Mouse (Mus musculus) right cerebral cortex, adult 2 months (tissue): ENCODE data around the gene Vkorc1.
A peak's percentile ranks its signal among the peaks of the same experiment; 100 is the strongest.
"Not testable (repeated sequence)": the region's sequence is repeated elsewhere in the genome, so short reads cannot be mapped to it uniquely, and the experiment has no call there.

Experiments used
- DNase-seq, 2 experiments: peaks; one replicate each; pipeline ENCODE4 v3.0.0; 2021 to 2022; ENCODE audit warnings: low spot score in 2 of 2

The Vkorc1 gene

DNA sequence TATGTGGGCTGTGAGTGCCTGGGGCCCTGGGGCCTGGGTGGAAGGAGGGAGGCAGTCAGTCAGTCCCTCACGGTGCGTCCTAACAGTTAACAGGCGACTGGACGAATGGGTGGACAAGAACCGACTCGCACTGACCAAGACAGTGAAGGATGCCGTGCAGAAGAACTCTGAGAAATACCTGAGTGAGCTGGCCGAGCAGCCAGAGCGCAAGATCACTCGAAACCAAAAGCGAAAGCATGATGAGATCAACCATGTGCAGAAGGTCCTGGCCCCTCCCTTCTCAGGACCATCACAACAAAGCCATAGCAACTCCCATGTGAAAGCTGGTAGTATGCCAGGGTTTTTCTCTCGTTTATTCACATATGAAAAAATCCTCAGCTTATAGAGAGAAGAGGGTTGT is 19.9 kb upstream of the Vkorc1 start:
- no peak for DNase-seq

DNA sequence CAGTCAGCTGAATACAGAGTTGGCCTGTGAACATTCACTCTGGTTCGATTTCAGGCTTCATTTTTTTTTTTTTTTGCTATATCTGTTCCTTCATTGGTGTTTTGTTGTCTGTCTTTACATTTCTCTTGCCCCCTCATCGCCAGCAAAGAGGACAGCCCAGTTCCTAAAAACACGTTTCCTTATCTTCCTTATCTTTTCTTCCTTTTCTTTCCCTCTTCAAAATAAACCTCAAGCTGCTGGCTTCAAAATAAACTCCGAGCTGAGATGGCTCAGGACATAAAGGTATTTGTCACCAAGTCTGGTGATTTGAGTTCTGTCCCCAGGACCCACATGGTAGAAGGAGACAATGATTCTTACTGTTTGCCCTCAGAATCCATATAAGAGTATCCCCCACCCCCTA is 17.5 kb upstream of the Vkorc1 start:
- DNase-seq = no peak

DNA sequence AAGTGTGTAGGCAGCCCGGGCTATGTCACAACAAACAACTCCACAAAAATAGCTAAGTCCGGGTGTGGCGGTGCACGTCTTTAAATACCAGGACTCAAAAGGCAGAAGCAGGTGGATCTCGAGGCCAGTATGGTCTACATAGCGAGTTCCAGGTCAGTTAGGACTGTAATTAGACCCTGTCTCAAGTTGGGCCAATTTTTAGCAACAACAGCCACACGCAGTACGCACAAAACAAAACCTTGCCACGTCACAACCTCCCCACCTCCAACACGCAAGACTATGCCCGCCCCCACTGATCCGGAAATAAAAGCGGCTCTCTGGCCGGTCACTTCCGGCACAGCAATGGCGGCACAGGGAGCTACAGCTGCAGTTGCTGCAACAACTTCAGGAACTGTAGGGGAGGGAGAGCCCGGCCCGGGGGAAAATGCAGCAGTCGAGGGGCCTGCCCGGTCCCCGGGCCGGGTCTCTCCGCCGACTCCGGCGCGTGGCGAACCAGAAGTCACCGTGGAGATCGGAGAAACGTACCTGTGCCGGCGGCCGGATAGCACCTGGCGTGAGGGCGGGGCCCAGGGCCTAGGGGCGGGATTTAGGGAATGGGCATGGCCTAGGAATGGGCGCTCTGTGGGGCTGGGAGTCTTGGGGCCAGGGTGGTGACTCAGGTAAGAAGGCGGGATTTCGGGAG is 16.9 kb upstream of the Vkorc1 start, which contains the start of gene Kat8:
Gene Kat8, plus strand, starts transcription at position 327 of the 682 bp plus-strand sequence.
- DNase-seq = peak; percentile 85 to 90

DNA sequence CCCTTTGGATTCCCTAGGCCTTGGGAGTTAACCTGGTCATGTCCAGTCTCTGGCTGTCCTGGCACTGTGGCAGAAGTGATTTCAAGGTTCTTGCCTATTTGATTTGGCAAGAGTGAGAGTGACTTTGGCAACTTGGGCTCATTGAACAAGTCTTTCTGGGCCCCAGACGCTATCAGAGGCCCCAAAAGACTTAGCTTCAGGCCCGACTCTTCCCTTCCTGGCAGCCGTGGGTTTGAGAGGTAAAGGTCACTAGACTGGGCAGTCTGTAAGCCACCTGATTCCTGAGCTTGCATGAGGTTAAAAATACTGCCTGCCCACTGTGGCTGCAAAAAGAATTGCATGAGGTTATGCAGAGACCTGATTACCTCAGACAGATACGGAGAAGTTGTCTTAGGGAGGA is 13.2 kb upstream of the Vkorc1 start:
- no peak for DNase-seq

DNA sequence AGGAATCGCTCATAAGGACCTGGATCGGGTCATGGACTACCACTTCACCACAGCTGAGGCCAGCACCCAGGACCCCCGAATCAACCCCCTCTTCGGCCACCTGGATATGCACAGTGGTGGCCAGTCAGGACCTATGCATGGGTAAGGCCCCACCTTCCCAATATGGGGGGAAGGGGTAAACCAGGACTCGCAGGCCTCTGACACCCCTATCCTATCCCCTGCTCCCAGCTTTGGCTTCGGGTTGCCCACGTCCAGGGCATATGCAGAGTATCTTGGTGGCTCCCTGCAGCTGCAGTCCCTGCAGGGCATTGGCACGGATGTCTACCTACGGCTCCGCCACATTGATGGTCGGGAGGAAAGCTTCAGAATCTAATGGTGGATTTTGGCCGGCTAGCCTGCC is 12.5 kb upstream of the Vkorc1 start:
- DNase-seq = no peak

DNA sequence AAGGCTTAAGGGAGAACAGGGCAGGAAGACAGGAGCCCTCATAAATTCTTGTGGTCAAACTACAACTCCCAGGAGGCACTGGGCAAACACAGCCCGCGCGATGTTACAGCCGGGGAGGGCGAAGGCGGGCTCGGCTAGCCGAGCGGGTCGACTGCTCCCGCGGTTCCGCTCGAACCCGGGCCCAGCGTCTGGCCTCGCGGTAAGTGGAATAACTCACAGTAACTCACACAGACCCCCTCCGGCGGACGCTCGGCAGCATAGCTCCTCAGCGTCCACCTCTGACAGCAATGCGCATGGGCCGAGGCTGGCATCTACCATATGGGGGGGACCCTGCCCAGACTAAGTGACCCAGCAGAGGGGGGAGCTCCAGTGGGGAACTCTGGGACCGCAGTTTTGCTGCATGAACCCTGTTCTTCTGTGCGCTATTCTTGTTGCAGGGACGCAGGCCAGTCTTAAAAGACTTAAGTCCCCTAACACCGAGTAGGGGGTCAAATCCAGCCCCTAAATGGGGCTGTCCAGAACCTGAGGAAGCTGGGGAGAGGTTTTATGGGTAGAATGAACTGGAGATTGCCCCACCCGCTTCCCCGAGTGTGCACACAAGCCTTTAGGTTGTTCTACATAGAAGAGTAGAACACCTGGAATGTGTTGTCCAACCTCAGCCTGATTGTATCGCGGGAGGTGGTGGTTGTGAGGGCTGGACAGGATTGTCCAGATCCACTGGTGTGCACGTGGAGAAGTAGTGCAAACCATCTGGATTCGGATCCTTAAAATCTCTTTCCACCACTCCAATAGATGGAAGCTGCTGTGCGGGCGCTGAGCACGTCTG is 8.8 kb upstream of the Vkorc1 start, which contains the start of gene Bckdk:
Gene Bckdk, plus strand, starts transcription at position 112 of the 826 bp plus-strand sequence.
- DNase-seq = peak; percentile 72 to 85

DNA sequence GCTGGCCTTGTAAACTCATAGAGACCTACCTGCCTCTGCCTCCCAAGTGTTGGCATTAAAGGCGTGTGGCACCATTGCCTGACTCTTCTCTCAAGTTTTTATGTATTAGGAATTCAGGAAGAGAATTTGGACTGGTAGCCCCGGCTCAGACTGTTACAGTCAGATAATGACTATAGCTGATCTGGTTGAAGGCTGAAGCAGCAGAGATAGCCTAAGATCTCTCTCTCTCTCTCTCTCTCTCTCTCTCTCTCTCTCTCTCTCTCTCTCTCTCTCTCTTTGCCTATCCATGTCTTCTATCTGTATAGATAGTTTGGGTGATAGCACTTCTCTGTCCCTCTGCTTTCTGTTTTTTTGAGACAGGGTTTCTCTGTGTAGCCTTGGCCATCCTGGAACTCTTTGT is 6.4 kb upstream of the Vkorc1 start:
- no peak for DNase-seq

DNA sequence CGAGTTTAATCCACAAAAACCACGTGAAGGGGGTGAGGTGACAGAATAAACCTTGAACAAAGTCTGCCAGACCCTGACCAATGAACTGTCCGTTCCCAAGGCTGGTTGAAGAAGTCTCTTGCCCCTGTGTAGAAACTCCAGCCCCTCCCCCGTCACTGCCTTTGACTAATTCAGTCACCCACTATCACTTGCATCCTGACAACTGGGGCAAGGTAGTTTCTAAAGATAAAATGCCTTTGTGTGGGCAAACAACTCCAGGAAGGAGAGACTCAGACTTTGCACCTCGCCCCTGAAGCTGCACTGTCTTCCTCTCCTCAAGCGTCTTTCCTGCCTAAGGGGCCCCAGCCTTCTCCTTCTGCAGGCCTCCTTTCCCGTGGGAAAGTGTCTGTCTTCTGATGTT is 4.6 kb upstream of the Vkorc1 start:
- DNase-seq = no peak

DNA sequence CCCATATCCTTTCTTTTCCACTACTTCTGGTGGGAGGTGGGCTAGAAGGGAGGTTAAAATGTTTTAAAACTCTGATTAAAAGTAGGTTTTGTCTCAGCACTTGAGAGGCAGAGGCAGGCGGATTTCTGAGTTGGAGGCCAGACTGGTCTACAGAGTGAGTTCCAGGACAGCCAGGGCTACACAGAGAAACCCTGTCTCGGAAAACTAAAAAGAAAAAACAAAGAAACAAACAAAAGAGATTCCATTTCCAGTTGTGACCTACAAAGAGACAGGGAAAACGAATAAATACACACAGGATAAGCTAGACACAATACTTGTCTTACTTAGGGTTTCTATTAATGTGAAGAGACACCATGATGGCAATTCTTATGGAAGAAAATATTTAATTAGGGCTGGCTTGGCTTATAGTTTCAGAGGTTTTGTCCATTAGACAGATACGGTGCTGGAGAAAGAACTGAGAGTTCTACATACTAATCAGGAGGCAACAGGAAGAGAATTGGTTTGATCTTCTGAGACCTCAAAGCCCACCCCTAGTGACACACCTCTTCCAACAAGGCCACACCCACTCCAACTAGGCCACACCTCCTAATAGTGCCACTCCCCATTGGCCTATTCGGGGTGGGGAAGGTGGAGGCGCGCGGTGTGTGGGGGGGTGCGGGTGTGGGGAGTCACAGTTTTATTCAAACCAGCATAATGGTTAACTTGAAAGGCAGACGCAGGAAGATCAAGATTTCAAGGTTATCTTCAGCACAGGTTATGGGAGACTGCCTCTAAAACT is 3.0 kb upstream of the Vkorc1 start:
- DNase-seq = no peak

DNA sequence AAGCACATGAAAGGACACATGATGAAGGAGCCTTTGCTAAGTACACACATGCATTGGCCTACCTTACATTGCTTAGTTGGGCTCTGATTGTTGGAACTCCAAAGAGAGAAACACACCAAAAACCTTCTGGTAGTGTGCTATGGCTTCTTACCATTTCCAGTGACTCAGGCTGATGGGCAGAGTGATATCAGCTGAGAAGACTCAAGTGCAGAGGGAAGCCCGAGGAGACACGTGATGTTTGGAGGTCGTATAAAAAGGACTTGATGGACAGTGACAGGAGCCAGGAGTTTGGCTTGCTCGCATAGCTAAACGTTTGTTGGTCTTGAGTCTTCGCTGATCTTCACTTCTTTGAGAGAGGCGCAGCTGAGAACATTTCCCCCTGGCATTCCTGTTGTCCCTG is 2.1 kb upstream of the Vkorc1 start:
- DNase-seq = no peak

DNA sequence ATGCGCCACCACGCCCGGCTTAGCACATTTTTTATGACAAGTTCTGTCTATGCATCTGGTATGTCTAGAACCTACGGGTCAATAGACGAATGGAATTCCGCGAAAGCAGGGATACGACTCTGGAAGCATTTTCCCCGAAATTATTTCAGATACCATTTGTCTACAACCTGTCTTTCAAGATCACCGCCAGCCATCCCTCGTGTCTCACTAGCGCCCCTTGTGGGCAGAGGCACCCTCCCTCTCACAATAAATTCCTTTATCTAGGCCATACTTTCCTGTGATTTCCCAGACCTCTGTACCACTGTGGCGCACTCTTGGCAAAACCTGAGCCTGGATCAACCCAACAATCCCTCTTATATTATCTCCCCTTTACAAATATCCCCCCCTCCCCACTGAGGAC is 967 bp upstream of the Vkorc1 start:
- DNase-seq = peak; percentile 33 to 52

DNA sequence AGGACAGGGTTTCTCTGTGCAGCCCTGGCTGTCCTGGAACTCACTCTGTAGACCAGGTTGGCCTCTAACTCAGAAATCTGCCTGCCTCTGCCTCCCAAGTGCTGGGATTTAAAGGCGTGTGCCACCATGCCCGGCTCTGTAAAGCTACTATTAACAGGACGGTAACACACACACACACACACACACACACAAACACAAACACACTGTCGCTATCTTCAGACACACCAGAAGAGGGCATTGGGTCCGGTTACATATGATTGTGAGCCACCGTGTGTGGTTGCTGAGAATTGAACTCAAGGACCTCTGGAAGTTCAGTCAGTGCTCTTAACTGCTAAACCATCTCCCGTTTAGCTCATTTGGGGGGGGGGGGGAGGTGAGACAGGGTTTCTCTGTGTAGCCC is 474 bp upstream of the Vkorc1 start:
- not testable (repeated sequence) for DNase-seq

DNA sequence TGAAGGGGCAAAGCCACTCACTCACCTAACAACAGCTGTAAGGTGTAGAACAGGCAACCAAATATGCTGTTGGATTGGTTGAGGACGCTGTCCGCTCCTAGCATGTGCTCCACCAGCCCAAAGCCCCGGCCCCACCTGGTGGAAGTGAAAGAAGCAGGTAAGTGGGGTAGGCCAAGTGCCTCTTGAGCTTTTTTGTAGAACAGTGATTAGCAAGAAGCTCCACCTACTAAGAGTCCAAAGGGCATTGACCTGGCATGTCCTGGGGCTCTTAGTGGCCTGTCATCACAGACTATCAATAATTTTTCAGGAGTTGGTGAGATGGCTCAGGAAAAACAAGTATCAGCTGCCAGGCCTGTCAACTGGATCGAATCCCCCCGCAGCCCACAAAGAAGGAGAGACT is 937 bp downstream of the Vkorc1 start:
- DNase-seq = no peak

DNA sequence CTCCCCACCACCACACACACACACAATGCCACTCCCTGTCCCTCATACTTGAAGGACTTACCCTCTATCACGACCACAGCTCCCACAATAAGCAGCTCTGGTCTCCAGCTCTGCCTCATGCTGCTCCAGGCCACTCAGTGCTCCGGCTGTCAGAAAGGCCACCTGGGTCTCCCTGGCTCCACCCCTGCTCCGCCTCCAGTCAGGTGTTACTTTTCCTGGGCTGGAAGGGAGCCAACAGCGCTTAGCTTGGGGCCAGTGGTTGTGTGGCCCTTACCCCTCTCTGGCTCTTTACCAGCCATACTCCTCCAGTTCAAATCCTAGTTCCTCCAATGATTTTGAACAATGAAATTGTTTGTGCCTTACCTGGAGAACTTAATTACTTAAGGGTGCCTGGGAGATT is 4.6 kb downstream of the Vkorc1 start, which contains the start of gene Prss53:
Gene Prss53, minus strand, starts transcription at position 173 of the 400 bp plus-strand sequence.
- no peak for DNase-seq

DNA sequence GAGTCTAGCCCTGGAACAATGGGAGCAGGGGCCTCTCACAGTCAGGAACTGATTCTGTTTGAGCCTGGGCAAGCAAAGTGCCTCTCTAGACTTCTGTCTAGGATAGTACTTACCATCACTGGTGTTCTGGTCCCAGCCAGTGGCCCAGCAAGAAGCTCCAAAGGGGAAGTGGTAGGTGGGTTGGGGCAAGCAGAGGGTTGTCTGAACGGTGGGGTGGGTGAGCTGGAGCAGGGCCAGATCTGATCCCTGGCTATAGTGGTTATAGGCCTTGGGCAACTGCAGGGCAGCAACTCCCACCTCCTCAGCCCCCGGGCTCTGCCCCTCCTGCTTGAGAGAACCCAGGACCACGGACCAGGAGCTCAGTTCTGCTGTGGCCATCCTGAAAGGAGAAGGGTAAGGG is 6.6 kb downstream of the Vkorc1 start:
- no peak for DNase-seq

DNA sequence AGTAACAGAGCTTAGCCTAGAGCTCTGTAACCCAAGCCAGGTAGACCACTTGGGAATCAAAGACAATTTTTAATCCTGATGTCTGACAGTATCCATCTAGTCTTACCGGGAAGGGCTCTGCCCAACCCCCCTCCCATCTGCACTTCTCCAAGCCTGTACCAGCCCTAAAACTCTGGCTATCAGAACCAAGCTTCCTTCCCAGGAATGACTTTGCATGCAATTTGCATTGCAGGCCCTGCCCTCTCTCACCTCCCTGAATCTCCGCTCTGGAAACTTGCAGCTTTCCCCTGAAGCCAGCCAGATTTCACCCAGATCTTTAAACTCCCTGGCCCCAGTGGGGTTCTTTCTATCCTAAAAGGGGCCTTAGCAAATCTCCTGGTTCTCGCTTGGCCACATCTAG is 7.6 kb downstream of the Vkorc1 start:
- DNase-seq = no peak

DNA sequence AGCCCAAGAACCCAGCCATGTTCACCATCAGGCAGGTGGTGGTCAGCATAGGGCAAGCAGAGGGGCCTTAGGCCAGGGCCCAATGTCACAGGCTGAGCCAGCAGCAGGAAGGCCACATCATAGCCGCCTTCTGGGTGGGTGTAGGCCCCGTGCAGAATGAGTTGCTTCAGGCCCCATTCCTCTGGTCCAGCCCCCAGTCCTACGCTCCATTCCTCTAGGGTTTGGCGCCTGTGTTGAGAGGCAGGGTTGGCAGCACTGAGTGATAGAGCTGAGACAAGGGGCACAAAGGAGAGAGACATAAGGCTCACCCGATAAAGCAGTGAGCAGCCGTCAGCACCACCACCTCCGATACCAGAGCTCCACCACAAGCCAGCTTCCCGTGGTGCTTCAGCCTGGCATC is 8.2 kb downstream of the Vkorc1 start:
- DNase-seq = no peak

DNA sequence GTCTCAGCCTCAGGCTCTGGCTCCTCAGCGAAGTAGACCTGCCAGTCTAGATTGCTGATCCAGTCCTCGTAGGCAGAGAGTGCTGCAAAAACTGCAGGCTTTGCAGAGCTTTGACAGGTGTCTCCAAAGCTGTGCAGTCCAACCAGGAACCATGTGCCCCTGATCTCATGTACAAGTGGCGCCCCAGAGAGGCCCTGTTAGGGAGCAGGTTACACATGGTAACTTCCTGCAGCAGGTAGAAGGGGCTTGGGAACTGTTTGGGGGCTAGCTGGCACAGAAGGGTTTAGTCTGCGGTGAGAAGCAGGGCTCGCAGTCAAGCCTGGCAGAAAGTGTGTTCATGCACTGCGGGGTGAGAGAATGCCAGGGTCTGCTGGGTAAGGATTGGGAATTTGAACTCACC is 8.9 kb downstream of the Vkorc1 start:
- no peak for DNase-seq

DNA sequence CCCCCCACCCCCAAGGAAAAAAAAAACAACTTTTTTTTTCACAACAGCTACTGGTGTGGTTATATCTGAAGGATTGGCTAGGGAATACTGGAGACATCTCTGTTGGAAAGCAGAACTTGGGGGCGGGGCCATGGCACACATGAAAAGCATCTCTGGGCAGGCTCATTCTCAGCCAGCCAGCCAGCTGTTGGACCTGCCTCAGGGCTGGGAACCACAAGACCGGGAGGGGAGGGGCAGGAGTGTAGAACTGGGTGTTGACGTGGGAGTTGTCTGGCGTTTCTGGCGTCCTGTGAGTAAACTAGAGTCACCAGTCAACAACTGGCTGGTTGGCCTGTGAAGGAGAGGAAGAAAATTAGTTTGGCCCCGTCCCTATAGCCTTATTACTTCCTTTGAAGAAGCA is 9.5 kb downstream of the Vkorc1 start:
- peak in 1 of 2 experiments; percentile 35 for DNase-seq

DNA sequence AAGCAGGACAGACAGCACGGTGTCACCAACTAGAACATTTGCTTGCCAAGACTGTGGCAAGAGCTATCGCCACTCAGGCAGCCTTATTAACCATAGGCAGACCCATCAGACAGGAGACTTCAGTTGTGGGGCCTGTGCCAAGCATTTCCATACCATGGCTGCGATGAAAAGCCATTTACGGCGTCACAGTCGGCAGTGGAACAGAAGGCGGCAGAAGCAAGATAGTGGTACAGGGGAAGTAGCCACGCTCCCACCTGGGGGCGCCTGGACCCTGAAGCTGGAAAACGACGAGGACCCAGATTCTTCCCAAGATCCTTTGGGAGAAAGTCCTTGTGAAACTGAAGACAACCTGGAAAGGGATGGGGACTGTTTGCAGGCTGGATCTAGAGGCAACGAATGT is 15.0 kb downstream of the Vkorc1 start:
- DNase-seq = no peak

DNA sequence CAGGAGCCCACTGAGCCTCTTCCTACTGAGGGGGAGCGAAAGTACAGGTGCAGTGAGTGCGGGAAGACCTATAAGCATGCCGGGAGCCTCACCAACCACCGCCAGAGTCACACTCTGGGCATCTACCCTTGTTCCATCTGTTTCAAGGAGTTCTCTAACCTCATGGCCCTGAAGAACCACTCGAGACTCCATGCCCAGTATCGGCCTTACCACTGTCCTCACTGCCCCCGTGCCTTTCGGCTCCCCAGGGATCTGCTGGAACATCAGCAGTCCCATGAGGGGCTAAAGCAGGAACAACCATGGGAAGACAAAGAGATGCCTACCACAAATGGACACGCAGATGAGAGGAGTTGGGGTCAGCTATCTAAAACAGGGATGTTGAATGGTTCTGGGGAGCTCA is 16.1 kb downstream of the Vkorc1 start:
- DNase-seq = no peak
